Mouse (Mus musculus) C2C12 (cell line): ENCODE results near the gene Ktn1.

Experiments
- CTCF ChIP-seq: IDR thresholded peaks from one replicate; pipeline ENCODE4 v1.5.1; 2011; ENCODE audit not compliant: control insufficient read depth, insufficient read depth, insufficient read length
- MAX ChIP-seq: IDR thresholded peaks from one replicate; pipeline ENCODE4 v1.6.1; 2011; ENCODE audit warnings: mild to moderate bottlenecking, control low read depth
- MYOD1 ChIP-seq: IDR thresholded peaks from one replicate; pipeline ENCODE4 v1.6.1; 2011; ENCODE audit warnings: low read depth; ENCODE audit not compliant: control insufficient read depth, insufficient read length
- MYOG ChIP-seq: IDR thresholded peaks from one replicate; pipeline ENCODE4 v1.6.1; 2011; ENCODE audit not compliant: control insufficient read depth, insufficient read length; ENCODE audit errors: extremely low read depth
- USF1 ChIP-seq: IDR thresholded peaks from one replicate; pipeline ENCODE4 v1.6.1; 2011; ENCODE audit warnings: low read depth, mild to moderate bottlenecking, control low read depth, moderate library complexity

DNA sequence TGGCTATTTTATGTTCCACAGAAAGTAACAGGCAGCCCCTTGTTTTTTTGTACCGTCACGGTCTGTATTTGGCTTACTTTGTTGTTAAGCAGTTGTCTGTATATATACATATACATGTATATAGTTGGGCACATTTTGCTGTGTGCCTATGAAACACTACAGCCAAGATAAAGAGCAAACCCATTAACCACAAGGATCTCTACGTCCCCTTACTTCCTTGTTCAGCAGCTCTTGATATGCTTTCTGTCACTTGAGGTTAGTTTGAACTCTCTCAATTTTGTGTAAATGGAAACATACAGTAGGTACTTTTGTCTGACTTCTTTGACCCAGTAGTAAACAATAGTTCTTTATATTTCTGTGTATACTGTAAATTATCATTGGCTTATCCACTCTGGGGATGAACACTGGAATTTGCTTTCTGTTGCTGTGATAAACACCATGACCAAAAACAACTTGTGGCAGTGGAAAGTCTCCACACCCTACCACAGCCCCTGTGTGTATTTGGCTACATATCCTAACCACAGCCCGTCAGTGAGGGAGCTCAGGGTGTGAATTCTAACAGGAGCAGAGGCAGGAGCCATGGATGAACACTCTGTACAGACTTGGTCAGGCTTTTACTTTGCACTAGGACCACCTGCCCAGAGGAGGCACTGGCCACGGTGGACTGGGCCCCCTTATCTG lies 92.2 kb downstream of the Ktn1 start:
- TF ChIP-seq CTCF (no peak), USF1 (no peak), MAX (no peak), MYOG (no peak), MYOD1 (no peak)
